Mouse (Mus musculus) hindbrain, embryonic 14.5 days (tissue): ENCODE measurements at regions not wholly inside any gene's neighbourhood (a gene's known extent, or its start where the extent isn't known, plus 50 kb on each side); places are given as distances from the start of the nearest gene placed in this dataset.

ENCODE experiments used
- ATAC-seq: fragments of 200-750 bp; cut with Nextera tagmentation; 2 replicates; pipeline ENCODE4 v1.8.0; 2017; ENCODE audit warnings: moderate number of reproducible peaks, mild to moderate bottlenecking, moderate TSS enrichment, moderate library complexity; ENCODE audit not compliant: low FRiP score
- DNase-seq: peaks from one replicate; pipeline ENCODE4 v3.0.0-alpha.2; 2015; ENCODE audit warnings: low spot score
- H3K27ac ChIP-seq: fragments of 300-500 bp; sonication (generic); 2 replicates; pipeline ENCODE4 v1.5.1; 2014; ENCODE audit warnings: mild to moderate bottlenecking, moderate library complexity
- H3K27me3 ChIP-seq: fragments of 300-500 bp; sonication (generic); 2 replicates; pipeline ENCODE4 v1.6.1; 2014; ENCODE audit warnings: mild to moderate bottlenecking, low read length, mixed read lengths; ENCODE audit not compliant: control insufficient read depth, insufficient read depth
- H3K36me3 ChIP-seq: fragments of 300-500 bp; sonication (generic); replicated peaks from 2 replicates; pipeline ENCODE4 v1.6.1; 2014; ENCODE audit not compliant: control insufficient read depth, insufficient read depth
- H3K4me1 ChIP-seq: fragments of 300-500 bp; sonication (generic); replicated peaks from 2 replicates; pipeline ENCODE4 v1.6.1; 2014; ENCODE audit warnings: antibody characterized with exemption, low read length, mixed read lengths; ENCODE audit not compliant: control insufficient read depth, insufficient read depth
- H3K4me2 ChIP-seq: fragments of 300-500 bp; sonication (generic); replicated peaks from 2 replicates; pipeline ENCODE4 v1.6.1; 2014; ENCODE audit warnings: mild to moderate bottlenecking, moderate library complexity
- H3K4me3 ChIP-seq: fragments of 300-500 bp; sonication (generic); replicated peaks from 2 replicates; pipeline ENCODE4 v1.5.1; 2014; ENCODE audit warnings: mild to moderate bottlenecking, low read length
- H3K9ac ChIP-seq: fragments of 300-500 bp; sonication (generic); 2 replicates; pipeline ENCODE4 v1.6.1; 2014
- H3K9me3 ChIP-seq: fragments of 300-500 bp; sonication (generic); 2 replicates; pipeline ENCODE4 v1.6.1; 2016; ENCODE audit warnings: low read length; ENCODE audit not compliant: control insufficient read depth
- WGBS: fragments of 180-500 bp; shearing (Covaris S2); extraction: QIAGEN DNeasy Blood & Tissue Kit; methylation state at CpG from one replicate; pipeline ENCODE4 v1.1.7; 2014; 5-methylcytosine and 5-hydroxymethylcytosine counted together

GRCm38 (mm10) chr3:41365145-41365830, 190.2 kb upstream of the Jade1 start:
- ATAC-seq = no peak
- H3K36me3 ChIP-seq = no peaks in the 10 kb centered on the region
- H3K27me3 ChIP-seq = no peaks in the 10 kb centered on the region
- H3K9me3 ChIP-seq = no peaks in the 10 kb centered on the region
- no peak overlapping the region for H3K4me3 ChIP-seq
- no peak overlapping the region for H3K4me2 ChIP-seq
- H3K27ac ChIP-seq = no peak overlapping the region
- WGBS = 81% methylated on average over 8 of the region's 8 CpGs
- no peaks in the 10 kb centered on the region for H3K4me1 ChIP-seq
- DNase-seq = no peak
- H3K9ac ChIP-seq = no peak overlapping the region

- no peak for ATAC-seq
Observed at GRCm38 (mm10) chr3:41363947-41364346, 191.6 kb upstream of the Jade1 start.

GRCm38 (mm10) chr3:41360231-41360630, 195.3 kb upstream of the Jade1 start:
- H3K27me3 ChIP-seq = no peaks in the 10 kb centered on the region
- no peaks in the 10 kb centered on the region for H3K4me1 ChIP-seq
- ATAC-seq (peak; percentile 27; the same call in 1 of the 2 replicates), DNase-seq (peak; percentile 33)
- no peak overlapping the region for H3K4me3 ChIP-seq
- no peak overlapping the region for H3K4me2 ChIP-seq
- H3K9me3 ChIP-seq = no peaks in the 10 kb centered on the region
- H3K27ac ChIP-seq = no peak overlapping the region
- no peaks in the 10 kb centered on the region for H3K36me3 ChIP-seq
- 65% methylated on average over 5 of the region's 5 CpGs for WGBS
- no peak overlapping the region for H3K9ac ChIP-seq

More at GRCm38 (mm10) chr3:41363947-41364346, 191.6 kb upstream of the Jade1 start:
- 83% methylated on average over 3 of the region's 3 CpGs for WGBS
- Histone ChIP-seq H3K4me3 (no peak overlapping the region), H3K36me3 (no peaks in the 10 kb centered on the region), H3K4me1 (no peaks in the 10 kb centered on the region), H3K4me2 (no peak overlapping the region), H3K27me3 (no peaks in the 10 kb centered on the region), H3K27ac (no peak overlapping the region), H3K9me3 (no peaks in the 10 kb centered on the region), H3K9ac (no peak overlapping the region)
- no peak for DNase-seq

GRCm38 (mm10) chr3:41359458-41359857, 196.1 kb upstream of the Jade1 start:
- Histone ChIP-seq H3K27me3 (no peaks in the 10 kb centered on the region), H3K27ac (no peak overlapping the region), H3K9ac (no peak overlapping the region), H3K36me3 (no peaks in the 10 kb centered on the region), H3K4me2 (no peak overlapping the region), H3K9me3 (no peaks in the 10 kb centered on the region), H3K4me1 (no peaks in the 10 kb centered on the region), H3K4me3 (no peak overlapping the region)
- ATAC-seq (no peak), DNase-seq (no peak)
- WGBS = 79% methylated on average over 4 of the region's 4 CpGs

- no peak for DNase-seq
- H3K36me3 ChIP-seq = no peaks in the 10 kb centered on the region
- H3K9me3 ChIP-seq = no peaks in the 10 kb centered on the region
- no peak overlapping the region for H3K9ac ChIP-seq
- H3K4me1 ChIP-seq = no peaks in the 10 kb centered on the region
- H3K4me2 ChIP-seq = no peak overlapping the region
- 15% methylated on average over 2 of the region's 2 CpGs for WGBS
- no peaks in the 10 kb centered on the region for H3K27me3 ChIP-seq
- no peak overlapping the region for H3K27ac ChIP-seq
- no peak overlapping the region for H3K4me3 ChIP-seq
- no peak for ATAC-seq
Observed at GRCm38 (mm10) chr3:41353021-41353420, 202.5 kb upstream of the Jade1 start.

GRCm38 (mm10) chr3:41351786-41352185, 203.7 kb upstream of the Jade1 start:
- no peak overlapping the region for H3K27ac ChIP-seq
- H3K27me3 ChIP-seq = no peaks in the 10 kb centered on the region
- no peak for DNase-seq
- no peak overlapping the region for H3K4me3 ChIP-seq
- H3K4me2 ChIP-seq = no peak overlapping the region
- WGBS = 85% methylated on average over 4 of the region's 4 CpGs
- H3K36me3 ChIP-seq = no peaks in the 10 kb centered on the region
- no peak for ATAC-seq
- no peak overlapping the region for H3K9ac ChIP-seq
- no peaks in the 10 kb centered on the region for H3K9me3 ChIP-seq
- H3K4me1 ChIP-seq = no peaks in the 10 kb centered on the region

- no peak overlapping the region for H3K27ac ChIP-seq
- WGBS = 95% methylated on average over 8 of the region's 8 CpGs
- H3K9ac ChIP-seq = no peak overlapping the region
- no peak overlapping the region for H3K4me2 ChIP-seq
- no peaks in the 10 kb centered on the region for H3K36me3 ChIP-seq
- no peak for ATAC-seq
- no peaks in the 10 kb centered on the region for H3K4me1 ChIP-seq
- no peak for DNase-seq
- H3K27me3 ChIP-seq = no peaks in the 10 kb centered on the region
- H3K9me3 ChIP-seq = no peaks in the 10 kb centered on the region
- H3K4me3 ChIP-seq = no peak overlapping the region
Observed at GRCm38 (mm10) chr3:41351091-41351685, 204.3 kb upstream of the Jade1 start.

- no peaks in the 10 kb centered on the region for H3K36me3 ChIP-seq
- no peak overlapping the region for H3K4me2 ChIP-seq
- DNase-seq (no peak), ATAC-seq (no peak)
- WGBS = 78% methylated on average over 3 of the region's 3 CpGs
- H3K27ac ChIP-seq = no peak overlapping the region
- H3K4me1 ChIP-seq = no peaks in the 10 kb centered on the region
- H3K9me3 ChIP-seq = no peaks in the 10 kb centered on the region
- H3K4me3 ChIP-seq = no peak overlapping the region
- no peak overlapping the region for H3K9ac ChIP-seq
- no peaks in the 10 kb centered on the region for H3K27me3 ChIP-seq
Observed at GRCm38 (mm10) chr3:41350331-41350730, 205.2 kb upstream of the Jade1 start.

- no peak for ATAC-seq
- no peak overlapping the region for H3K4me3 ChIP-seq
- H3K9me3 ChIP-seq = no peaks in the 10 kb centered on the region
- no peaks in the 10 kb centered on the region for H3K27me3 ChIP-seq
- H3K27ac ChIP-seq = no peak overlapping the region
- DNase-seq = peak; percentile 37
- H3K36me3 ChIP-seq = no peaks in the 10 kb centered on the region
- H3K9ac ChIP-seq = no peak overlapping the region
- no peak overlapping the region for H3K4me2 ChIP-seq
- no peaks in the 10 kb centered on the region for H3K4me1 ChIP-seq
- 71% methylated on average over 1 of the region's 1 CpGs for WGBS
Observed at GRCm38 (mm10) chr3:41348795-41349194, 206.7 kb upstream of the Jade1 start.
